Mouse (Mus musculus): Measurements from ENCODE around the gene Clec16a. TPM values are rescaled to one million over a fixed set of nuclear protein-coding genes. Genes with fewer than 3 reads are reported as not detected.

The Clec16a gene
- 28.5 and 39.5 TPM in 2 replicates for total RNA-seq (2023)

DNA sequence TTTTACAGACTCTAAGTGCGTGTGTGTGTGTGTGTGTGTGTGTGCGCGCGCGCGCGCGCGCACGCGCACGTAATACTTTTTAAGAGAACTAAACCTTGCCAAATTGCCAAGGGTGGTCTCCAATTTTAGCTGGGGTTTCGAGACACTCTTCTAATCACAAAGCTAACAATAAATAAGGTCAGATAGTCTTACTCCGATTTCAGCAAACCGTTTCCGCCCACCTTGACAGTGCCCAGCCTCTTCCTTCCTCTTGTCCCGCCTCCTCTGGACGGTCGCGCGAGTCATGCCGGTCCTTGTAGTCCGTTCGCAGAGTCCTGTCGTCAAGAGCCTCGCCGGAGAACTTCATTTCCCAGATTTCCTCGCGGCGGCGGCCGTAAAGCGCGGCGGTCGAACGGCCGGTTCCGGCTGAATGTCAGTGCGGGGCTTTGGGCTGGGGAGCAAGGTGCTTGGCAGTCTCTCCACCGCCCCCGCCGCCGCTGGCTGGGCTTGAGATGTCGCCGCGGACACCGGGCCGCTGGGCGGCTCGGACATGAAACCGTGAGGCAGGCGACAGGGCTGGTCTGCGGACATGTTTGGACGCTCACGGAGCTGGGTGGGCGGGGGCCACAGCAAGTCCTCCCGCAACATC is at the start of gene Clec16a:
TSS of gene Clec16a (plus strand) at position 345 of the 628 bp plus-strand sequence.

DNA sequence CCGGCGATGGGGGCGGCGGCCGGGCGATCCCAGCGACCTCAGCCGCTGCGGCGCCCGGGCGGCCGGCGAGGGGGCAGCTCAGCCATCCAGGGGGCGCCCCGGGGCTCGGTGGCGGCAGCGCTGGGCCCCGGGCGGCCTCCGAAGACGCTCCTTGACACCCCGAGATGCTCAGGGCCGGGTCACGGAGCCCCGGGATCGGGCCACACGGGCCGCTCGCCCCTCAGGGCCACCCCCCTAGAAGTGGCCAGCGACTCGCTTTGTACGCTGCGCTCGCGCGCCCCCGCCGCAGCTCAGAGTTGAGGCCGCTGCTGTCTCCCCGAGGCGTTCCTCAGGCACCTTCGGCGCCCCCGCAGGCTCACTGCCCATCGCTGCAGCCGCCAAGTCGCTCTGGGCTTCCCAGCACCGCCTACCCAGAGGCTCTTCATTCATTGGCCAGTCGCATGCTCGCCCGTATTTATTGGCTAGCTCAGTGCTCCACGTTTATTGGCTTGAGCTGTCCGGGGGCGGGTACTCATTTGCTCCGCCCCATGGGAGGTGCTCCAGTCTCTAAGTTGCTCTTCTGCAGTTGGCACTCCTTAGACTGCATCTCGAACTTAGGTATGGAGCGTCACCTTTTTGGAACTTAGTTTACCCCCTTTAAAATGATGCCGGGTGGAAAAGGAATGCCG is 2.3 kb upstream of the Clec16a start, which contains the start of gene Dexi:
TSS of gene Dexi (minus strand) at position 357 of the 668 bp plus-strand sequence.

DNA sequence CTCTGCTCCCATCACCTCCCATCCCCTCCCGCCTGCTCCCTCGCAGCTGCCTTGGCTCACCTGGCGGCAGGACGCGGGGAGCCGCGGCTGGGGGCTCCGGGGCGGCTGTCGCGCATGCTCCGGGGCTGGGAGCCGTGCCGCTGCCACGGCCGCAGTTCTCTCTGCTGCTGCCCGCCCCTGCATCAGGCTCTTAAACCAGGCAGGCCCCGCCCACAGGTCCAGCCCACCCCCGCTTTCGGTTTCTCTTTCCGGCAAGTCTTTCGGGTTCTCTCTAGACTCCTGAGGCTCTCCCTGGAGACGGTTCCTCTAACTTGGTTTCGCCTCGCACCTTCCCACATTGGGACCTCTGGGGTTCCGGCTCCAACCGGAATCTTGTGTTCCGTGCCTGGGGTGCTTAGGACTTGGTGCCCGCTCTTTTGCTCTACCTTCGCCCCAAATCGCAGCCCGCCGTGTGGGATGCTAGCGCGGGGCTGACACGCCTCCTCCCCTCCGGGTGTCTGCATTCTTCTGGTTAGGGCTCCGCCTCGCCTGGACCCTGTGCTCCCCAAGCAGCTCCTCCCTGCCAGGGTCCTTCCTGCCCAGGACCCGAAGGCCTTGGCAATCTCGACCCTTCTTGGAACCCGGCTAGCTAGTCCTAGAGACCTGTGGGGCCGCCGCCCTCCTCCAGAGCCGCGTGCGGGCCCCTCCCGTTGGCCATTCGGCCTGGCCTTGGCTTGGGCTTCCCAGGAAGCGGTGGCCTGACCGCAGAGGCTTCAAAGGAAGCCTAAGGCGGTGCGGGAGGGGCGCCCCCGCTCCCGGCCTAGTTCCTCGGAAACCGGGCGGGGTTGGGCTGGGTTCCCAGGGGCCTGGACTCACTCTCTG is 240.5 kb downstream of the Clec16a start, which contains the start of gene Socs1:
TSS of gene Socs1 (minus strand) at position 166 of the 861 bp plus-strand sequence.

DNA sequence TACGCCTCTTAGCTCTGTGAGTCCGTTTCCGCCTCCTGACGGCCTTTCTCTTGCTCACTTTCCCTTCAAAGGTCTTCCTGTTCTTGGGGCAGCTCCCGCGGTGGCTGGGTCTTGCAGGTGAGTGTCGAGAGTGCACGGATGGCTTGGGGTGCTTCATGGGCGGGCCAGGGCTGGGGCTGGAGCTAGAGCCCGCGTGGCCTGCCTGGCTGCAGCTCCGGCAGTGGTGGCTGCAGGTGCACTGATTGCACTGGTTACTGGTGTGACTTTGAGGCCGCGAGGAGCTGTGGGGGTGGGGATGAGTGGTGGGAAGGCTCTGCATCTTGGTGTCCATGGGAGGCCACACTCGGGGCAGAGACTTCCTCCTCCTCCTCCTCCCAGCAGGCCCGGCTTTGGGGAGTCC is 243.1 kb downstream of the Clec16a start, which contains the start of gene Tnp2:
TSS of gene Tnp2 (minus strand) at position 390 of the 400 bp plus-strand sequence.

DNA sequence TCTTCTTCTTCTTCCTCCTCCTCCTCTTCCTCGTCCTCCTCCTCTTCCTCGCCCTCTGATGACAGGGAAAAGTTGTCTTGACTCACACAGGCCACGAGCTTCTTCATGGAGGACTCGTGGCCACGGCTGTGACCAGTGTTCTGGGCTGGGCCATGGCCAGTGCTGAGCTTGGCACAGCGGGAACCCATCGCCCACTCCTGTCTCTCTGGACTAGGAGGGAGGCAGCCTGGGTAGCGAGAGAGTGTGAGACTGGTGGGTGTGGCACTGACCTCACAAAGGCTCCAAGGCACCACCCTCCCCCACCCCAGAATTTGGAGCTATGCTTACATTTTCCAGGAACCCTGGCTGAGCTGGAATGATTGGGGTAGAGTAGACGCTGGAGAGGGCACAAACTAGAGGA is 245.6 kb downstream of the Clec16a start, which contains the start of gene Prm3:
TSS of gene Prm3 (minus strand) at position 213 of the 400 bp plus-strand sequence.

Other genes starting within 250 kb of the Clec16a start
- gene Emp2, start 231.4 kb upstream of the Clec16a start, total RNA-seq (2023) = not detected in 2 replicates
- not detected in 2 replicates for gene Tekt5, start 149.8 kb upstream of the Clec16a start, total RNA-seq (2023)
- 12.7 and 16.0 TPM in 2 replicates for gene Nubp1, start 133.4 kb upstream of the Clec16a start, total RNA-seq (2023)
- gene Tvp23a, start 98.0 kb upstream of the Clec16a start, total RNA-seq (2023) = not detected in 2 replicates
- gene Ciita, start 65.3 kb upstream of the Clec16a start, total RNA-seq (2023) = 1.3 and 1.7 TPM in 2 replicates
- gene Dexi, start 2.3 kb upstream of the Clec16a start, total RNA-seq (2023) = 2.3 and 5.2 TPM in 2 replicates
- gene Socs1, start 240.2 kb downstream of the Clec16a start, total RNA-seq (2023) = 3.4 and 3.9 TPM in 2 replicates
- not detected in 2 replicates for gene Tnp2, start 243.3 kb downstream of the Clec16a start, total RNA-seq (2023)
- not detected in 2 replicates for gene Prm3, start 245.6 kb downstream of the Clec16a start, total RNA-seq (2023)